Mouse (Mus musculus) heart, adult 8-10 months (tissue): Measurements from ENCODE around the gene Gm11172. TPM values are rescaled to one million over a fixed set of nuclear protein-coding genes. Genes with fewer than 3 reads are reported as not detected.
A peak's percentile ranks its signal among the peaks of the same experiment; 100 is the strongest.

Experiments used
- DNase-seq: peaks from one replicate; pipeline ENCODE4 v3.0.0; 2022; ENCODE audit warnings: low spot score
- total RNA-seq, 4 experiments: library from RNA; stranded (reverse); gene quantifications; 2 replicates each; pipeline ENCODE4 v1.2.4; 2022

The Gm11172 gene
- total RNA-seq: not detected

- DNase-seq: no peak
These were observed at the start of gene Gm11172 for GRCm38 (mm10) chr16:10812865-10813371. Gene Gm11172, plus strand, starts transcription at chr16:10812915.

- no peak for DNase-seq
These were observed 49.0 kb upstream of the Gm11172 start for GRCm38 (mm10) chr16:10763540-10764264.

GRCm38 (mm10) chr16:10764323-10764722 is 48.4 kb upstream of the Gm11172 start:
- no peak for DNase-seq

GRCm38 (mm10) chr16:10767158-10767557 is 45.6 kb upstream of the Gm11172 start:
- DNase-seq: peak; percentile 82

GRCm38 (mm10) chr16:10768821-10769220 is 43.9 kb upstream of the Gm11172 start:
- no peak for DNase-seq

GRCm38 (mm10) chr16:10769661-10770060 is 43.1 kb upstream of the Gm11172 start:
- no peak for DNase-seq

- DNase-seq: no peak
These were observed 42.0 kb upstream of the Gm11172 start for GRCm38 (mm10) chr16:10770531-10771325.

GRCm38 (mm10) chr16:10771769-10772510 is 40.8 kb upstream of the Gm11172 start:
- DNase-seq: no peak

- DNase-seq: no peak
These were observed 39.2 kb upstream of the Gm11172 start for GRCm38 (mm10) chr16:10773543-10773942.

GRCm38 (mm10) chr16:10774726-10775125 is 38.0 kb upstream of the Gm11172 start:
- no peak for DNase-seq

GRCm38 (mm10) chr16:10776322-10776721 is 36.4 kb upstream of the Gm11172 start:
- no peak for DNase-seq

GRCm38 (mm10) chr16:10777579-10778160 is 35.0 kb upstream of the Gm11172 start:
- DNase-seq: no peak

- no peak for DNase-seq
These were observed 32.0 kb upstream of the Gm11172 start for GRCm38 (mm10) chr16:10780631-10781120.

- no peak for DNase-seq
These were observed 30.8 kb upstream of the Gm11172 start for GRCm38 (mm10) chr16:10781862-10782371.

- DNase-seq: no peak
These were observed 30.2 kb upstream of the Gm11172 start for GRCm38 (mm10) chr16:10782377-10783151.

- DNase-seq: no peak
These were observed 29.6 kb upstream of the Gm11172 start for GRCm38 (mm10) chr16:10783152-10783434.

GRCm38 (mm10) chr16:10783451-10783850 is 29.3 kb upstream of the Gm11172 start:
- DNase-seq: no peak

GRCm38 (mm10) chr16:10783883-10784792 is 28.6 kb upstream of the Gm11172 start:
- DNase-seq: no peak

- DNase-seq: peak; percentile 83
These were observed 27.8 kb upstream of the Gm11172 start for GRCm38 (mm10) chr16:10784793-10785370.
